Mouse (Mus musculus) frontal cortex, postnatal 36 days (tissue): ENCODE results near the gene Ung.

Experiments
- DNase-seq, 2 experiments: peaks; one replicate each; pipeline ENCODE4 v3.0.0; 2022; ENCODE audit warnings: low spot score in 2 of 2

Ung gene

GRCm38 (mm10) chr5:114163117-114163696, 33.0 kb downstream of the Ung start:
- DNase-seq = peak in 1 of 2 experiments; percentile 63

- no peak for DNase-seq
These were observed 40.2 kb downstream of the Ung start for GRCm38 (mm10) chr5:114170345-114170744.

- no peak for DNase-seq
These were observed 42.8 kb downstream of the Ung start for GRCm38 (mm10) chr5:114172936-114173335.

- DNase-seq = no peak
These were observed 43.3 kb downstream of the Ung start for GRCm38 (mm10) chr5:114173458-114173857.

GRCm38 (mm10) chr5:114173877-114174581, 43.8 kb downstream of the Ung start:
- no peak for DNase-seq

GRCm38 (mm10) chr5:114174639-114175038, 44.5 kb downstream of the Ung start:
- DNase-seq = no peak

- peak; percentile 47 to 62 for DNase-seq
These were observed 45.5 kb downstream of the Ung start for GRCm38 (mm10) chr5:114175596-114176171.

GRCm38 (mm10) chr5:114176548-114177400, 46.6 kb downstream of the Ung start:
- no peak for DNase-seq

- no peak for DNase-seq
These were observed 48.0 kb downstream of the Ung start for GRCm38 (mm10) chr5:114177966-114178719.

- DNase-seq = no peak
These were observed 49.4 kb downstream of the Ung start for GRCm38 (mm10) chr5:114179541-114179940.

- DNase-seq = no peak
These were observed 53.3 kb downstream of the Ung start for GRCm38 (mm10) chr5:114183493-114183892.

- DNase-seq = no peak
These were observed 56.9 kb downstream of the Ung start for GRCm38 (mm10) chr5:114187108-114187507.
